Mouse (Mus musculus): ENCODE measurements around the gene Fam107b. TPM values are rescaled to one million over a fixed set of nuclear protein-coding genes. Genes with fewer than 3 reads are reported as not detected.

The Fam107b gene
- total RNA-seq, 4 experiments from 2014 or later: 7.1 to 9.5 (median 8.3) TPM

Other genes starting within 250 kb of the Fam107b start
- 10 to 100 TPM; 10.0 to 12.3 (median 10.1) TPM for gene Rpp38, start 237.8 kb upstream of the Fam107b start, total RNA-seq (2022)
- gene Acbd7, start 234.3 kb upstream of the Fam107b start, total RNA-seq (2022): 1 to 10 TPM in 2 of 4 experiments, not detected in 2; 1.0 to 1.6 TPM
- not detected for gene Olah, start 173.3 kb upstream of the Fam107b start, total RNA-seq (2022)
- 1 to 10 TPM; 1.1 to 4.1 (median 1.9) TPM for gene Meig1, start 147.8 kb upstream of the Fam107b start, total RNA-seq (2022)
- gene Dclre1c, start 146.4 kb upstream of the Fam107b start, total RNA-seq (2022): 10 to 100 TPM; 10.3 to 13.9 (median 10.9) TPM
- gene Suv39h2, start 95.5 kb upstream of the Fam107b start, total RNA-seq (2022): 1 to 10 TPM; 2.8 to 4.1 (median 3.6) TPM
- 1 to 10 TPM; 4.3 to 5.6 (median 4.6) TPM for gene Gm45902, start 57.7 kb upstream of the Fam107b start, total RNA-seq (2022)
- gene Hspa14, start 57.7 kb upstream of the Fam107b start, total RNA-seq (2022): 10 to 100 TPM; 45.6 to 51.2 (median 48.0) TPM
- 1 to 10 TPM; 1.2 to 2.5 (median 1.8) TPM for gene Cdnf, start 57.5 kb upstream of the Fam107b start, total RNA-seq (2022)

Data from left cerebral cortex, adult 8-10 months (tissue).